Mouse (Mus musculus): ENCODE data around the gene Spata13.

Spata13 gene

GRCm38 (mm10) chr14:60773476-60773875 is 139.7 kb downstream of the Spata13 start:
- in situ Hi-C loops (cut with MboI, MseI) = no loop called here

DNA sequence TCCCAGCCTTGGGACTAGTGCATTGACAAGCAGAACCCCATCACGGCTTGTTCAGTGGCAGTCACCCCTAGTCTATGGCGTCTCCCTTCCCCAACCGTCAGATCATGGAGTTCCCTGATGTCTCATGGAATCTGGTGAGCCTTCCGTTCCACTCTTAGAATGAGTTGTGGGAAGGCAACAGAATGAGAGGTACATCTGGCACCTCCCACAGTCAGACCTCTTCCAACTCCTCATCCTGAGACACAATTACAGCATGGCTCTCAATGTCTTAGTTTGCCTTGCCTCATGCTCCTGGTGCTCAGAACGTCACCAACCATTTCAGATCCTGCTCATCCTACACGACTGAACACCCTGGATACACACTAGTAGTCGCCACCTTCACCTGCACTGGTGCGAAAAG is 142.7 kb downstream of the Spata13 start:
- in situ Hi-C loops (cut with MboI, MseI) = loop anchor here (5.0 kb wide), 1 partner anchor 249 kb away; no protein-coding TSS in a partner anchor

DNA sequence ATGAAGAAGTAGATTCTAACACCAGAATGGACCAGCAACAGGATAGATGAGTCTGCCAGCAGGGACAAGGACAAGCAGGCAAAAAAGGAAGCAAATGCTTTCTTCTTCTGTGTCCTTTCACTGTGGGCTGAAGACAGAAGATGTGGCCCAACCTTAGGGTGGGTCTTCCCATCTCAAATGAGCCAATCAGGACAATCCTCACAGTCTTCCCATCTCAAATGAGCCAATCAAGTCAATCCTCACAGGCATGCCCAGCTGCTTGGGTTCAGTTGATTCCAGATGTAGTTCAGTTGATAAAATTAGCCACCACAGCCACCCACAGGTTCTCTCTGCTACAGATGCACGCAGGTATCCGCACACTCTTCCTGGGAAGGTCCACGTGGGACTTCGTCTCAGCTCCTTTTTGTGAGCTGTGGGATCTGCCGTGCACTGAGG is 143.7 kb downstream of the Spata13 start:
- in situ Hi-C loops (cut with MboI, MseI) = loop anchor here (5.0 kb wide), 1 partner anchor 250 kb away; no protein-coding TSS in a partner anchor

DNA sequence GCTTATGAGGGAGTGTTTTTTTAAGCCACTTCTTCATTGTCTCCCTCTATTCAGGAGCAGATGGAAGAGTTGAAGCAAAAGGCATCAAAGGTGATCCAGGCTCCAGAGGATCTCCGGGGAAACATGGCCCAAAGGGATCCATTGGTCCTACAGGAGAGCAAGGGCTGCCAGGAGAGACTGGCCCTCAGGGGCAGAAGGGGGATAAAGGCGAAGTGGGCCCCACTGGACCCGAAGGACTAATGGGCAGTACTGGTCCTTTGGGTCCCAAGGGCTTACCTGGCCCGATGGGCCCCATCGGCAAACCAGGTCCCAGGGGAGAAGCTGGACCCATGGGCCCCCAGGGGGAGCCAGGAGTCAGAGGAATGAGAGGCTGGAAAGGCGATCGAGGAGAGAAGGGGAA is 145.4 kb downstream of the Spata13 start:
- in situ Hi-C loops (cut with MboI, MseI) = loop anchor here (5.0 kb wide), 1 partner anchor 252 kb away; no protein-coding TSS in a partner anchor

- in situ Hi-C loops (cut with MboI, MseI) = no loop called here
Observed at GRCm38 (mm10) chr14:60782121-60782656, 148.4 kb downstream of the Spata13 start.

- in situ Hi-C loops (cut with MboI, MseI) = no loop called here
Observed at GRCm38 (mm10) chr14:60783196-60783595, 149.4 kb downstream of the Spata13 start.

- in situ Hi-C loops (cut with MboI, MseI) = no loop called here
Observed at GRCm38 (mm10) chr14:60784427-60785315, 150.9 kb downstream of the Spata13 start, which contains the start of gene Mipep. TSS of gene Mipep (plus strand) at chr14:60784573.

GRCm38 (mm10) chr14:60790103-60790502 is 156.3 kb downstream of the Spata13 start:
- in situ Hi-C loops (cut with MboI, MseI) = loop anchor here (10.0 kb wide), 1 partner anchor 515 kb away; the partner anchor contains the start of gene Arl11

DNA sequence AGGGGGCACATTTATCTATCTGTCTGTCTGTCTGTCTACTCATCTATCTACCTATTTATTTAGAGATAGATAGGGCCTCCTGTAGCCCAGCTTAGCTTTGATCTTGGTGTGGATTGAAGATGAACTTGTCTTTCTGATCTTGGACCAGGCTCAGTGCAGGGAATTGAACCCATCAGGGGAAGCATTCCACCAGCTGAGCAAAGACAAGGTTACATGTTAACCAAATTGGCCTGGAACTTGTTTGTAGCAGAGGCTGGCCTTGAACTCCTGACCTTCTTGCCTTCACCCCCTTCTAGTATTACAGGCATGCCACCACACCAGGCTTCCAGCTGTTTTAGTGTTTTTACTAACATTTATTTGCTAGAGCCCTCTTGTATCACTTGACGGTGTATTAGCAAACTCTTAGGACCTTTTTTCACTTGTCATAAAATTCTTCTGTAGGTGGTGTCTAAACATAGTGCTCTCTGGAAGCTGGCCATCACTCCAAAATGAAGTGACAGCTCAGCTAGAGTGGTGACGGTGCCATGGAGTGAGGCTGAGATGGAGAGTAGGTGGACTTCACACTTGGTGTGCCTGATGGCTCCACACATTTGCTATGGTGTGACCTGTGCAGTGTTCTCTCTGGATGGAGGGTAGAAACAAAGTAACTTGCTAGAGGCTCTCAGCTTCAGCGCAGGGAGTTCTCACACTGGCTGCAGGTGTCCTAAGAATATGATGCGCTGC is 163.0 kb downstream of the Spata13 start:
- in situ Hi-C loops (cut with MboI, MseI) = loop anchor here (5.0 to 10.0 kb wide), 2 partner anchors 316 to 508 kb away; partner anchors contain the start of gene Arl11

DNA sequence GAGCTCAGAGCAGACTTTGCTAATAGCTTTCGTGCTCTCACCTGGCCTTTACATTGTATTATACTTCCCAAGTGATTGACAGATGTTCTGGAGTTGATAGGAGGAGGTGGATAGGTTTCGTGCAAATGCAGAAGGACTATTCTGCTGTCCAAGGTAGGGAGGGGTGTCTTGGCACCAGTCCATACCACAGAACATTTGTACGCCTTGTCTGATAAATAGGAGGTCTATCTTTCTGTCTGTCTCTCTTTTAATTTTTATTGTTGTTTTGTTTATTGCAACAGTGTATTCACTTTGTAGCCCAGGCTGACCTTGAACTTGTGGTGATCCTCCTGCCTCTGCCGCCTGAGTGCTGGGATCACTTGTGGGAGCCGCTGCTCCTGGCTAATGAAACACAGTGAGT is 163.8 kb downstream of the Spata13 start:
- in situ Hi-C loops (cut with MboI, MseI) = loop anchor here (5.0 to 10.0 kb wide), 2 partner anchors 315 to 507 kb away; partner anchors contain the start of gene Arl11

- in situ Hi-C loops (cut with MboI, MseI) = loop anchor here (5.0 to 10.0 kb wide), 2 partner anchors 314 to 506 kb away; partner anchors contain the start of gene Arl11
Observed at GRCm38 (mm10) chr14:60798721-60799120, 164.9 kb downstream of the Spata13 start.

GRCm38 (mm10) chr14:60799762-60800728 is 166.2 kb downstream of the Spata13 start:
- in situ Hi-C loops (cut with MboI, MseI) = loop anchor here (5.0 to 10.0 kb wide), 2 partner anchors 312 to 505 kb away; partner anchors contain the start of gene Arl11

DNA sequence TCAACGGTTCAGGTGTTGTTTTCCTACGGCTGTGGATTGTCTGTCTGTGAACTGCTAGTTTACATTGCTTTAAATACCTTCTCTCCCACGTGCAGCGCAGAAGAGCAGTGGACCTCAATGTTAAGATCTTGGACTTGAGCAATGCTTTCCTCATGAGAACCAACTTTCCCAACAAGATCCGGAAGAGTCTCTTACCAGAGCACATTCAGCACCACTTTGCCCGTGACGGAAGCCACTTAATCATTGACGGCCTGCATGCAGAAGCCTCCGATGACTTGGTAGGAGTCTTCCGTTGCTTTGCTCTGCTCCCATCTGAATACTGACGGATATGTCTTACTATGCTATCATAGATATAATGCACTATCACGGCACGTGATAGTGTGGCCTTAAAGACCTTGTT is 168.2 kb downstream of the Spata13 start:
- in situ Hi-C loops (cut with MboI, MseI) = no loop called here

- in situ Hi-C loops (cut with MboI, MseI) = no loop called here
Observed at GRCm38 (mm10) chr14:60804978-60805377, 171.2 kb downstream of the Spata13 start.

DNA sequence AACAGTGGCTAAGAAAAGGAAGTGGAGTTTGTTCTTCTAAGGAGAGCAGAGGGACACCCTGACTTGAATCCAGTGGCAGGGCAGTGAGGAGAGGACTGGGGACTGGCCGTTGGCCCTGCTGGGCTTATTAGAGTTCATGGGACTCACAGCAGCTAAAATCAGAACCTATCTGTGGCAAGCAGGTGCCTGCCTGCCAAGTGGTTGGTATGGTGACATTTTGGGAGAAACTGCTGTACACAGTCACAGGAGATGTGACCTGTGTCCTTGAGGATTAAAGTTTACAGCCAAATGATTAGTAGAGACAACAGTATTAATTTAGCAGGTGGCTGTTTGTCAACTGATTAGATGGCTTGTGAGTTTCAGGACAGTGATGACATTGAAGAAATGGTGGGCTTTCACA is 172.1 kb downstream of the Spata13 start:
- in situ Hi-C loops (cut with MboI, MseI) = no loop called here

- in situ Hi-C loops (cut with MboI, MseI) = no loop called here
Observed at GRCm38 (mm10) chr14:60806891-60807344, 173.1 kb downstream of the Spata13 start.

- in situ Hi-C loops (cut with MboI, MseI) = no loop called here
Observed at GRCm38 (mm10) chr14:60809881-60810280, 176.1 kb downstream of the Spata13 start.

DNA sequence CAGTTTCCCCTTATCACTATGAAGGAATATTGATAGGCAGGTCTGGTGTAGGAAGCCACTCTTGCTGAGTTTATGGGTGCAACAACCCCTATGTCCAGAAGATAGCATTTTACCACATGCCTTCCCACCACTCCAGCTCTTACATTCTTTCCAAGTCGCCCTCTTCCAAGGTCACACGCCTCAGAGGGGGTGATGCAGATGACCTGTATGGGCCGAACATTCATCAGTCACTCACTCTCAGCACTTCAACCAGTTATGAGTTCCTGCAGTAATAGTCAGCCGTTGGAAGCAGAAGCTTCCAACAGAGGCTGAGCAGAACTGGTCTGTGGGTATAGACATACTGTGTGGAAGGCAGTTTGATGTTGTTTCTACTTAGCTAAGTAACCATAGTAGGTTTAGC is 177.7 kb downstream of the Spata13 start:
- in situ Hi-C loops (cut with MboI, MseI) = no loop called here

Measured in T-helper 1 cell (primary cell).